Mouse (Mus musculus): ENCODE results near the gene Kif26b.

DNA sequence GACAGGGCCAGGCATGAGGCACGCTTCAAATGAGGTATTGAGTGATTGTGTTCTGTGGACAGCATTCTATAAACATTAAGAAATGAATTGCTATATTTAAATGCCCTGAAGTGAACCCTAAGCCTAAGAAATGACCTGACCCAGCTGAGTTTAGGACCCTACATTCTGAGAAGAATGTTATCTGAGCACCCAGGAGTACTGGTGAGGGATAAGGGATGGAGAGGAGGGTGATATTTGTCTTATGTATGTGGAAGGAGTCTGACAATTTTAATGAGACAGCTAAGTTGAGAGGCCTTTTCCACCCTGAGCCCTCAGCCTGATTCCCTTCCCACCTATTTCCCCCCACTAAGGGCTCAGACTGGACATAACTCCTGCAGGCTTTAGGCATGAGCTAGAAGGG, 179.4 kb downstream of the Kif26b start:
- TF ChIP-seq CTCF (IDR thresholded peaks at IDR 0.05; ENCODE audit: low read depth, low read length) = no peak
- TF ChIP-seq TAL1 (conservative IDR thresholded peaks at IDR 0.05; ENCODE audit: low read depth, low read length) = no peak
- TF ChIP-seq GATA2 (IDR thresholded peaks at IDR 0.05; ENCODE audit: borderline replicate concordance, low read depth, low read length) = no peak
- no peak for TF ChIP-seq GATA1 (IDR thresholded peaks at IDR 0.05; ENCODE audit: borderline replicate concordance, low read length)
- no peak for TF ChIP-seq POLR2AphosphoS5 (IDR thresholded peaks at IDR 0.05; ENCODE audit: insufficient replicate concordance, low read depth, low read length)

Measured in G1E (cell line).